Mouse (Mus musculus): Measurements from ENCODE around the gene Prdx5.

- no peak for TF ChIP-seq CTCF (IDR thresholded peaks at IDR 0.05; ENCODE audit: extremely low read depth, insufficient read depth, low read length)
- TF ChIP-seq POLR2A (IDR thresholded peaks at IDR 0.05; ENCODE audit: extremely low read depth, insufficient read depth, low read length) = no peak
These were observed 37.8 kb upstream of the Prdx5 start for GRCm38 (mm10) chr19:6947742-6948141.
